Mouse (Mus musculus) spleen, adult 2 months (tissue): ENCODE results near the gene Upp1.

Source experiments
- CTCF ChIP-seq: fragments of 200-500 bp; IDR thresholded peaks from 2 replicates; pipeline ENCODE4 v1.5.1; 2011; ENCODE audit warnings: mild to moderate bottlenecking, inconsistent platforms; ENCODE audit not compliant: insufficient read depth, insufficient read length, insufficient replicate concordance; ENCODE audit errors: extremely low read depth
- POLR2A ChIP-seq: fragments of 200-500 bp; IDR thresholded peaks from 2 replicates; pipeline ENCODE4 v1.6.1; 2011; ENCODE audit warnings: low read depth, low read length, inconsistent platforms

GRCm38 (mm10) chr11:9167331-9167730, 49.4 kb downstream of the Upp1 start:
- no peak for TF ChIP-seq CTCF
- TF ChIP-seq POLR2A, result no peak
